Mouse (Mus musculus) lung, adult 2 months (tissue): ENCODE measurements around the gene Faiml.

Source experiments
- CTCF ChIP-seq: fragments of 200-500 bp; IDR thresholded peaks from 2 replicates; pipeline ENCODE4 v1.5.1; 2011; ENCODE audit warnings: mild to moderate bottlenecking, low read length, control low read depth; ENCODE audit not compliant: insufficient read depth
- POLR2A ChIP-seq: fragments of 200-500 bp; IDR thresholded peaks from 2 replicates; pipeline ENCODE4 v1.6.1; 2011; ENCODE audit warnings: low read depth, mild to moderate bottlenecking, control low read depth, low read length, borderline replicate concordance; ENCODE audit errors: extremely low read depth

GRCm38 (mm10) chr9:99217999-99218719 lies 18.9 kb downstream of the Faiml start:
- TF ChIP-seq CTCF (no peak), POLR2A (no peak)
